Mouse (Mus musculus) testis, adult 2 months (tissue): ENCODE measurements around the gene Mien1.

Experiments
- CTCF ChIP-seq: fragments of 200-500 bp; IDR thresholded peaks from 2 replicates; pipeline ENCODE4 v1.5.1; 2012; ENCODE audit warnings: low read depth, mild to moderate bottlenecking, inconsistent platforms, low read length, moderate library complexity; ENCODE audit not compliant: control insufficient read depth, insufficient read depth, insufficient replicate concordance
- POLR2A ChIP-seq: fragments of 200-500 bp; IDR thresholded peaks from 2 replicates; pipeline ENCODE4 v1.6.1; 2012; ENCODE audit warnings: low read depth, mild to moderate bottlenecking, inconsistent platforms, low read length, moderate library complexity; ENCODE audit not compliant: control insufficient read depth

DNA sequence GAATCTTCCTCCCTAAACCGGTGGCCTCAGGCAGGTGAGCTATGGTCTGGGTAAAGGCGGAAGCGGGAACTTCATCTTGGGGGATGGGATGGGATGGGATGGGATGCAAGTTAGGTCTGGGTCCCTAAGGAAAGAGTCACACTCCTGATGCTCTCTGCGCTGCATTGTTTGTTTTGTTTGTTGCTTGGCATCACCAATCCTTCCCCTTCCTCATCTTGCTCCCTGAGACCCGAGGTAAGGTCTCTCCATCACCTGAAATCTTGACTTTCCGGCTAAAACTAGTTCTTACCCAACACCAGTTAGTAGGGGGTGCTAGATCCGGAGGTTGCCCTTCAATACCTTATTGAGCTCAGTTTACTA lies 8.7 kb upstream of the Mien1 start:
- TF ChIP-seq CTCF = no peak
- no peak for TF ChIP-seq POLR2A
